Mouse (Mus musculus) c-Kit-positive CD71-positive TER-119-negative erythroid progenitor cells, embryonic 14.5 days (primary cell): ENCODE measurements around the gene Ankrd16.

Experiments
- DNase-seq: peaks from one replicate; pipeline ENCODE4 v3.0.0-alpha.2; 2013; ENCODE audit warnings: low read depth

Gene Ankrd16

DNA sequence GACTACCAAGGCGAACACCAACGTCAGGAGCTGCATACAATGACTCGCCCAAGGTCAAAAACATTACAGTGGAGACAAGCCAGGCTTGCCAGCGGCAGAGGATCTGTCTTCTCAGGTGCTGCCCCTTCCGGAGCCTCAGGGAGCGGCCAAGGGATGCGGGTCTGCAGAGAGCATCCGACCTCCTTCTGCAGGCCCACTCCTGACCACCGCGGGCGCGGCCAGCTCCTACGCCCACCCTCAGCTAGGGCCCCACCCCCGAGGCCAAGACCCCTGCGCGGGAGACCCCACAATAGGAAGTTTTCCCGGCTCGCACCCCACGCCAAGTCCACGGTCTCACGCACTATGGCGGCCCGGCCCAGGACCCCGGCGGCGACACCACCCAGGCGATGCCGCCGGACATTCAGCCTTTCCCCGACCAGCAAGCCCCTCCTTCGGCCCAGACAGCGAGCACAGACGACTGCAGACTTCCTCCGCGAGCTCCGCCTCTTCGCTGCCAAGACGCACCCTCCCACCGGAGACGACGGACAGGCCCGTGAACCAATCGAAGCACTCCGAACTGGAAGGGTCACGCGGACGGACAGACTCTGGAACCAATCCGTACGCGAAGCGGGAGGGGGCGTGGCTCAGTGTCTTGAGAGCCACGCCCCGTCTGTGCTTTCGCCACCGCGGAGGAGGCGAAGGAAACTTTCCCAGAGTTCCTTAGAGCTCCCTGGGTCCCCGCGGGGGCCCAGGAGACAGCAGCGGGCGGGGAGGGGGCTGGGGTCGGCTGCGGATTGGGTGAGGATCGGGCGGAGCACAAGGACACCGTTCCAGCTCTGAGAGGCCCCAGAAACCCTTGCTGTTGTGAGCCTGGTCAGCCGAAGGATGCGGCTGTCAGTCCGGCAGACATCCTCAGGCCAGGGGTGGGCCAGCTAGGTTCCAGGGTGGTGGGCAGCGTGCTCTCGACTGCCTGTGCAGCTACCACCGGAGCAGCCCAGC is at the start of gene Ankrd16, which contains the start of gene Fbh1:
Gene Ankrd16 (plus strand): TSS at position 786 of the 978 bp plus-strand sequence.
Gene Fbh1 (minus strand): TSS at position 492 of the 978 bp plus-strand sequence.
- peak; percentile 100 for DNase-seq

DNA sequence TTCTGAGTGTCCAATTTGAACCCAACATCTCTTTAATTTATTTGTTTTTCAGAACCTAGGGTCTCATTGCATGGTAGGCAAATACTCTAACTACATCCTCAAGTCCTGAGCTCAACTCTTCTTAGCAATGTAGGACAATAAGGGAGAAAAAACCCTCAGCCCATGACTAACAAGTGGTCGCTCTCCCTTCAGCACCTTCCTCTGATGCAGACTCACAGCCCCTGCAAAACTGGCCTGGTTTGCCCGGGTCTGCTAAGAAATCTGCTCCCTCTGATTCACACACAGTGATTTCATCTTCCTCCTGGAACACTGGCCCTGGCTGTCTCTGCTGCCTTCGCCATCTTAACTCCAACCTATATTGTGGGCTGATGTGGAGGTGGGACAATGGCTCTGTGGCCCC is 48.6 kb upstream of the Ankrd16 start:
- no peak for DNase-seq

DNA sequence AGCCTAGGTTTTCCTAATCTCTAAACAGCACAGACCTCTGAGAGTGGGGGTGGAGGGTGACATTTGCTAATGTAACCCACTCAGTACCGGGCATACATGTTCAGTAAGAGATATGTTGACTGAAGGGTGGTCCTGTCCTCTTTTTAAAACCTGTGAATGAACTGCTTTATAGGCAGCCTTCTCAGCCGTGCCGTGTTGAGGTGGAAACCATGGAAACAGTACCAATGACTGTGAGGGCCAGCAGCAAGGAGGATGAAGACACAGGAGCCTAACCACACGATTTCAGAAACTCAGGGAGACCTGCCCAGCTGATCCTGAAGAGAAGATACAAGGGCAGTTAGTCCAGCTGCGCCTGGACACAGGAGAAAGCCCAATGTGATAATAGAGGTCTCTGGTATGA is 44.7 kb upstream of the Ankrd16 start:
- DNase-seq: no peak

DNA sequence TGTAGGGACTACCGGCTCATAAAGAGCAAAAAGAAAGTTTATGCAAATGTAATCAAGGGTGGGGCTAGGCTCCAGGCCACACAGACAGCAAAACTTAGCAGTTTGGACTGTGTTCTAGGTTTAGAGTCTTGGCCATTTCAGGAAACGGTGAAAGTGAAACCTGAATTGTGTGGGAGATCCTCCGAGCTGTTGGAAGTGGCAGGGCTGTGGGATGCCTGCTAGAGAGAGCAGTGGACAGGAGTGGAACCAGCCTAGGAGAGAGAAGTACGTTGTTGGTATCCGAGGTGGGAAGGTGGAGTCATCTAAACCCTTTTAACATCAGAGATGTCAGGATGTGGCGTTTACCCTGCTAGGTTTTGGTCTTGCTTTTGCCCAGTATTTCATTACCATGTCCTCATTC is 41.8 kb upstream of the Ankrd16 start:
- no peak for DNase-seq

DNA sequence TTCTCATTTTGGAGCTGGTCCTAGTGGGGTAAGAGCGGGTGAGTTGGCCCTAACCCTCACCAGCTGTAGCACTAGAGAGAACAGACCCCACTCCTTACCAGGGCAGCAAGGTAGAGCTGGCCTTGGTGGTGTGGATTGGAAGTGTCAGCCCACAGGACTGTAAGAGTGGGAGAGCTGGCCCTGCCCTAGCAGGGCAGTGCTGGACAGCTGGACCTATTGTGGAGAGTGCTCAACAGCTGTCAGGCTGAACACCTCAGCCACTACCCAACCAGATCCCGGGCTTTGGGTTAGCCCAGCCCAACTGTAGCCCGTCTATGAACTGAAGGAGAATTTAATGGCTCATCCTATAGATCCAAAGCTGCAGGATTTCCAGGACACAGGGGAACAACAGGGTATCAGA is 38.9 kb upstream of the Ankrd16 start:
- DNase-seq: no peak

DNA sequence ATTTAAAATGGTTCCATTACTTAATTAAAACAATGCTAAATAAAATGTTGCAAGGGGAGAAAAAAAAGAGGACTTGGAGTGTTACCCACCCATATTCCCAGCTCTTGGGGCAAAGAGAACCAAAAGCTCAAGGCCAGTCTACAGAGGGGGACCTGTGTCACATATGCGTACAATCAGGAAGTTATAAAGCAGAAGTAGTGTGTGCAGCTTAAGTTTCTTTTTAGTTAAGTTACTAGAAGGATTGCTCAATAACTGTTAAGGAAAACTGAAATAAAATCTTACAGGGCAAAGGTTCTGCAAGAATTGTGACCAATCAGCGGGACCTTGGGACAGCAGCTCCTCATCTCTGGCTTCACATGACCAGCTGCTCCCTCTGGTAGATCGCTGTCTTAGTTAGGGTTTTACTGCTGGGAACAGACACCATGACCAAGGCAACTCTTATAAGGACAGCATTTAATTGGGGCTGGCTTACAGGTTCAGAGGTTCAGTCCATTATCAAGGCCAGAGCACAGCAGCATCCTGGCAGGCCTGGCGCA is 38.1 kb upstream of the Ankrd16 start:
- no peak for DNase-seq

DNA sequence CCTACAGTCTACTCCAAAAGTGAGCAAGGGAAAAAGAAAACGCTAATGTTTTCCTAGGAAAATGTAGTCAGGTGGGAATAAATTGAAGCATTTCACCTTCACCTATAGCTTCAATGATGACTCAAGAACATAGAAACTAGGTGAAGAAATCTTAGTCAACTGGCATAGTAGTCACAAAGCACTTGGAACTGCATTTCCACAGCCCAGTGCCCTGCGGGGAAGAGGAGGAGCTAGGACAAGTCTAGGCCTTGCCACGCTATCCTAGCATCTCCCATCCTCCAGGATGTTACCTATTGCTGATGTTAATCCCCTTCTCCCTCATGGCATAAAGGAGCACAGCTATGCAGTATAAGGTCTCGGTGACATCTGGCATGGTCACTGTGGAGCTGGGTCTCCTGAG is 15.1 kb upstream of the Ankrd16 start:
- no peak for DNase-seq

DNA sequence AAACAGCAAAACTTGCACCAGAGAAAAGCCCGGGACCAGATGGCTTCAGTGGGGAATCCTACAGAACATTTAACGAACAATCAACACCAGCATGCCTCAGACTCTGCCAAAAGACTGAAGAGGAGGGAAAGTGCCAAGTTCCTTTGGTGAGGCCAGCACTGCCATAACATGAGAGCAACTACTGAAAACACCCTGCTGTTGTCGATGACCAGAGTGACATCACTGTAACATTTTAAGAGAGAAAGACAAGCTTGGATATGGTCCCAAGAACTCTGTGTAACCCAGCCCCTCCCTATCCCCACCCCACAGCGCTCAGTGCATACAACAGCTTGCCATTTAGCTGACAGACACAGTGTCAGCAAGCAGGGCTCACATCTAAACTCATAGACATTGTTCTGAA is 12.0 kb upstream of the Ankrd16 start:
- DNase-seq: no peak

DNA sequence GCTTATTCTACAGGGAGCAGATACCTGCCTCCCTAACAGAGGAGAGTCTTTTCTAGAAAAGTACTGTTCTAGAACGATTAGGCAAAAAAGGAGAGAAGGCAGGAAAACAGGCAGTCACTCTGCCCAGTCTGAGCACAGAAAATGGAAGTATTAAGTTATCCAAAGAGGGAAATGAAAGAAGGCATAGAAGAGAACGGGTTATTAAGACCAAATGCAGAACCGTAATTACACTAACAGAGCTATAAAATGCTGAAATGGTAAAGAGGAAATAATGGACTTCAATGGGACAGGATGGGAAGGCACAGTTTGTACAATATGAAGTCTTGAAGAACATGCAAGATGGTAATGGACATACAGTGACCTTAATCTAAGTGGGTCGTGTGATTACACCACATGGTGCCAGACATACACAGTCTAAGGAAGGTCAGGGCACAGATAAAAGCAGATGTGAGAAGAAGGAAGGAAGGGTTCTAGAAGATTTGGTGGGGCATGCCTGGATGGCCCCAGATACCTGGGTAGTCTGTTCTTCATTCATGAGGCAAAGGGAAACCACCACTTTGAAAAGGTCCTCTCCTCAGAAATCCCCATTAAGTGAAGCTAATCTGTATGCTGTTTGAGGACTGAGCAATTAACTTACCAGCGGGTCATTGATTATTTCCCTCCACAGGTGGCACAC is 11.1 kb upstream of the Ankrd16 start:
- no peak for DNase-seq

DNA sequence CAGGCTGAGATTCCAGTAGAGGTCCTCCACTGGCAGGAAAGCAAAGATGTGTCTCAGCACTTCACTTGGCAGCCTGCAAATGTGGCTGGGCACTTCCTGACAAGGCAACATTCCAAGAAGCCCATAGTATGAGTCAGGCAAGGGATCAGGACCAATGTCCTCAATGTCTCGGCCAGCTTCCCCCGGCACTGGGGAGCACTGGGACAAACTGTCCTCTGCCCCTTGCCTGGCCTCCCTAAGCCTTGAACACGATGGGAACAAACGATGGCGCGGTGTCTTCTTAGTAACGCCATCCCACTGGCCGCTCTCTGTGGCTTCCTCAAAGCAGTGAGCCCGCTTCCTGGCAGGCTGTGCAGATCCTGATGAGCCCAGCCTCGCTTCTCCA is 10.5 kb upstream of the Ankrd16 start:
- DNase-seq: no peak

DNA sequence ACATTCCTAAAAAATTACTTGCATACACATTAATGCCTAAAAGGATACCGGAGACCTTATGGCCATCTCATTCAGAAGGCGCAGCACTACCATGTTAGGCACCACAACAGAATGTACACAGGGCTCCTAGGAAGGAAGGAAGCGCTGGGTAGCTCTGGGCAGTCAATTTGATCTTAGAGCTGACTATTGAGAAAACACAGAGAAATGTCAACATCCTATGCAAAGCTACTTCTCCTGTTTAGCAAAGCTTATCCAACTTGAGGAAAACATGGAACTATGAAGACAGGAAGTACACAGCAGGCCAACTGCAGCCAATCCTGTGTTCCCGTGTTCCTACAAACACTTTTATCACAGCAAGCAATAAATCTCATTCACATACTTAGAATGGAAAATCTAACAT is 6.0 kb upstream of the Ankrd16 start:
- DNase-seq: no peak

DNA sequence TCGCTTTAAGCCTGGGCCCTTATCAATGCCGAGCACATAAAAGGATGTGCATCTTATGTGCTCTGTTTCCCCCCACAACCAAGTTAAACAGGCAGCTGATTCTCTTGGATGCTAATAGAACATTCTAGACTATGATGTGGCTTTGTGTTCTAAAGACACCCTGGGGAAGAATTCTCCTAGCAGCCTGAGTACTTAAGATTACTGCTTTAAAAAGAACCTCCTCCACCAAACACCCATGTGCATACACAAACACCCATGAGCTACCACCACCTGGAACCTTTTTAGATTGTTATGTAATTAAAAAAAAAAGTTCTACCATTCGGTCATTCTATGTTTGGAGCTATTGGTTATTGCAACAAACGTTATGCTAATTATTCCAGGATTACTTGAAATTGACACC is 5.3 kb upstream of the Ankrd16 start:
- DNase-seq: no peak

DNA sequence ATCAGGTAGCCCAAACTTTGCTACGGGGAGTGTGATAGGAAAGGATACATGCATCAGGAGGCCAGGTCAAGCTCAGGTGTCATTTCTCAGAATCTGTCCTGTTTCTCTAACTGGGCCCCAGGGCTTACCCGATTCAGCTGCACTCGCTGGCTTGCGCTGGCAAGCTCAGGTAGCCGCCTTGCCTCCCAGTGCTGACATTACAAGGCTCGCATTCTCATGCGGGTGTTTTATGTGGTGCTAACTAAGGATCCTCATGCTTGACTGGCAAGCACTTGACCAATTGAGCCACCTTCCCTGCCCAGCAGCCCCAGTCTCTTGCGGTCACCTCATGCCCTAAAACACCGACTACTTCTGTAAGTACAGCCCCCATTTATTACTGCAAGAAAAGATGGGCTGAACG is 3.2 kb upstream of the Ankrd16 start:
- DNase-seq: no peak

DNA sequence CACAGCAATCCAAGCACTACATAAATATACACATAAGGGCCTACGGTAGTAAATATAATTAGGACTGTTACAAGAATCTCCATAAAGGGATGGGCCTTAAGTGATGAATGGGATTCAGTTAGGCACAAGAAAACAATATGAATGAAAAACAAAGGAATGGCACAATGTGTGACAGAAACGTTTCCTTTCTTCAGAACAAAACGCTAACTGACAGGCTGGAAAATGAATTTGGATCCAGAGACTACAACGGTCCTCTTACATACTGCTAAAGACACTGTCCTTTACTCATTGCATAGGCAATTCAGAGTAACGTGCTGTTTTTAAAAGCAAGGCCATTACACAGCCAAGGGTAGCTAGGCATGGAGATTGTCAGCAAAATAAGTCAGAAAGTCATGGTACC is 2.6 kb upstream of the Ankrd16 start:
- DNase-seq: no peak

DNA sequence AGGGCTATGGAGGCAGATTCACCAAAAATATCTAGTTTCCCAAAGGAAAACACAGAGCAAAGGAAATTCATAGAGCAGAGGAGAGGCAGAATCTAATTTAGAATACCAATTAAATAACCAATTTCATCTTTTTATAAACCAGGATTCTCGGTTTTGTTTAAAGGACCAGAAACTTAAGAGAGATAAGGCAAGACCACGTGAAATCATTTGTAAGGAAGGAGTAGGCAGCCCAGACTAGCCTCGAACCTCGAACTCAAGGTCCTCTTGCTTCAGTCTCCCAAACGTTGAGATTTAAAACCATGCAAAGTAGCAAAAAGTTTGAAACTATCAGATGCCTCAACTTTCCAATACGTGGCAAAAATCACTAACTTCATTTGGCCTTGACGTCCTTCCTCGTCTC is 1.3 kb upstream of the Ankrd16 start:
- DNase-seq: no peak

DNA sequence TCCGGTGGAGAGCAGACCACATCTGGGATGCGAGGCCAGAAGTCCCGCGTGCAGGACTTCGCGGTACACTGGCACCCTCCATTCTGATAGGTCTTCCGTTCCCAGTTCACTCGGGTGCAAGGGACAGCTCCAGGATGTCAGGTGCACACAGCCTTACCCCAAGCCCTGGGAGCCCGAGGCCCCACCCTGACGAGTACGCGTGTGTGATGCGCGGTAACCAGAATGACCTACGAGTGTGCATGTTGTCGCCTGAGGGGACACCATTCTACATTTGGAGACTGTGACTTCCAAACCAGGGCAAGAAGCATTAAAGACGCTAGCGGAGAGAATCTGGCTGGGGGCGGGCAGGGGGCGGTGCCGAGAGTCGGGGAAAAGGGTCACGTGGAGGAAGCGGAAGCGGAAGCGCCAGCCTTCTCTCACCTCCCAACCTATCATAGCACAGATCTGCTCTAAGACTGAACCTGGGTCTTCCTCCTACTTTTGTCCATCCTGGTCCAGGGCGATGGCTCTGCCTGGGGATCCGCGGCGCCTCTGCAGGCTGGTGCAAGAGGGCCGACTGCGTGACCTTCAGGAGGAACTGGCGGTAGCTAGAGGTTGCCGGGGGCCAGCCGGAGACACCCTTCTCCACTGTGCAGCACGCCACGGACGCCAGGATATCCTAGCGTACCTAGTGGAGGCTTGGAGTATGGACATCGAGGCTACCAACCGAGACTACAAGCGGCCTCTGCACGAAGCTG is 579 bp downstream of the Ankrd16 start:
- peak; percentile 84 for DNase-seq

DNA sequence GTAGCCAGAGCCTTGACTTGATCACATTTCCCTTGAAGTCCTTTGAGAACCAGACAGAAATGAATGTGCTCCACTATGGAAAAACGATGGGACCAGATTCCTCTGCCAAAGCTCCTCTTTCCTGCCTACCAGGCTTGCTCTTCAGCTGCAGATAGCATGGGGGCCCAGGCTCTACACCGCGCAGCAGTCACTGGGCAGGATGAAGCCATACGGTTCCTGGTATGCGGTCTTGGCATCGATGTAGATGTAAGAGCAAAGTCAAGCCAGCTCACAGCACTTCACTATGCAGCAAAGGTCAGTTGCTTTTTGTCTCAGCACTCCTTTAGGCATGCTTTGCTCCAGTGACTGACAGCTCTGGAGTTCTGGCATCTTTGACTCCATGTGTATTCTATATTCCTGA is 6.5 kb downstream of the Ankrd16 start:
- no peak for DNase-seq

DNA sequence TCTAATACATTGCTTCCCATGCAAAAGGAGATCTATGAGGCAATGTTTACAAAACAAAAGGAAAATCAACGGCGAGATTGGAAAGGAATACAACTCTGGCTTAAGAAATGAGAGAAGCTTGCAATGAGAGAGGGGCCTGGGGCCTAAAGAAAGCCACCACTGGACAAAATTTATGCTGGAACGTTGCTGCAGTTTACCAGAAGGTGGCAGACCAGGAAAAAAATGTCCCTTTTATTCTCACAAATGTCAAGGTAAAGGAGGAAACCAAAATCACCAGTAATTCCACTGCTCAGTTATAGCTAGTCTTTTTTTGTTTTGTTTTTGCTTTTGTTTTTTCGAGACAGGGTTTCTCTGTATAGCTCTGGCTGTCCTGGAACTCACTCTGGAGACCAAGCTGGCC is 17.0 kb downstream of the Ankrd16 start:
- no peak for DNase-seq

DNA sequence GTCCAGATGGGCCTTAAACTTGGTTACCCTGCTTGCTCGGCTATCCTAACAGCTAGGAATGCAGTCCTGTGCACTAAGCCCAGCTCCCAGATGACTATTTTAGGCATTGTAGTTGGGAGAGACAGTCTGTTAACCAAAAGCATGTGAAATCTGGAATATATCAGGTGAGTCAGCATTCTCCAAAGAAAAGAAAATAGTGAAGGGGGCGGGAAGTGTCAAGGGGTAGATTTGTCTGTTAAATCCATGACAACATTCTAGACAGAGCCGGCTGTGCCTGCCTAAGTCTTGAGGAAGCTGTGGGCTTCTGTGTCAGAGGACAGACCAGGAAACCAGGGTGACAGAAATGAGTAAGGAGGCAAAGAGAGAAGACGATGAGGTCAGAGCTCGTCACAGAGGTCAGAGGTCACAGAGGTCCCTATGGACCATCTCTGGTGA is 20.3 kb downstream of the Ankrd16 start:
- no peak for DNase-seq

DNA sequence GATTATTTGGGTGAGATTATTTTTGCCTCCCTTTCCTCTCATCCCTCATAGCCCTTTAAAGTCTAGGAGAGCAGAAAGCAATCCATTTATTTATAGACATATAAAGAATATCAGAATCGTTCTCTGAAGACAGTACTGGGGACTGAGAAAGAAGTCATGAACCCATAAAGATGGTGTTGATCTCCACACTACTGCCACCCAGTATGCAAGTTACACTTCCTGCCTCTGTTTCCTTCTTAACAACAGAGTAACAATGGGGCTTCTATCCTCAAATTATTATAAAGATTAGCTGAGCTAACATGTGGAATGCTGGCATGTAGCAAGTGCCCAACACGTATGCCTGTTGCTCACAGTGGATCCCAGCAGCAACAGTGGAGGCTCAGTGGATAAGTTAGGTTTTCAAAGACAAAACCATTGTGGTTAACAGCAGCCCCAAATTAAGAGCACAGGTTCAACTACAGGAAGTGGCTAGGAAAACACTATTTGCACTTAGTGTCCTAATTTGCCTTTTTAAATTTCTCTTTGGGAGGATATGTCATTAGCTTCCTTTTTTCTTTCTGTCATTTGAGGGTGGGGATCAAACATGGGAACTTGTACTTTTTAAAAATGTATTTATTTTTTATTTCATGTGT is 23.7 kb downstream of the Ankrd16 start:
- DNase-seq: no peak
